Mouse (Mus musculus) midbrain, embryonic 13.5 days (tissue): ENCODE results near the gene Atp6v1g1. TPM values are rescaled to one million over a fixed set of nuclear protein-coding genes. Genes with fewer than 3 reads are reported as not detected.

Experiments
- ATAC-seq: fragments of 200-750 bp; cut with Nextera tagmentation; 2 replicates; pipeline ENCODE4 v1.8.0; 2017; ENCODE audit warnings: mild to moderate bottlenecking, moderate TSS enrichment, moderate library complexity
- H3K27ac ChIP-seq: fragments of 300-500 bp; sonication (generic); 2 replicates; pipeline ENCODE4 v1.5.1; 2015; ENCODE audit warnings: inconsistent platforms, mild to moderate bottlenecking, moderate library complexity
- H3K27me3 ChIP-seq: fragments of 300-500 bp; sonication (generic); 2 replicates; pipeline ENCODE4 v1.6.1; 2015; ENCODE audit warnings: mild to moderate bottlenecking, inconsistent platforms
- H3K36me3 ChIP-seq: fragments of 300-500 bp; sonication (generic); 2 replicates; pipeline ENCODE4 v1.6.1; 2015; ENCODE audit warnings: mild to moderate bottlenecking, inconsistent platforms
- H3K4me1 ChIP-seq: fragments of 300-500 bp; sonication (generic); replicated peaks from 2 replicates; pipeline ENCODE4 v1.6.1; 2015; ENCODE audit warnings: inconsistent platforms
- H3K4me2 ChIP-seq: fragments of 300-500 bp; sonication (generic); replicated peaks from 2 replicates; pipeline ENCODE4 v1.6.1; 2015; ENCODE audit warnings: moderate library complexity, mild to moderate bottlenecking, inconsistent platforms
- H3K4me3 ChIP-seq: fragments of 300-500 bp; sonication (generic); replicated peaks from 2 replicates; pipeline ENCODE4 v1.5.1; 2015; ENCODE audit warnings: mild to moderate bottlenecking, inconsistent platforms
- H3K9ac ChIP-seq: fragments of 300-500 bp; sonication (generic); replicated peaks from 2 replicates; pipeline ENCODE4 v1.6.1; 2015; ENCODE audit warnings: mild to moderate bottlenecking, inconsistent platforms
- H3K9me3 ChIP-seq: fragments of 300-500 bp; sonication (generic); 2 replicates; pipeline ENCODE4 v1.6.1; 2016; ENCODE audit warnings: mild to moderate bottlenecking, inconsistent platforms
- WGBS: fragments of 180-500 bp; shearing (Covaris S2); methylation state at CpG from one replicate; pipeline ENCODE4 v1.1.7; 2015; 5-methylcytosine and 5-hydroxymethylcytosine counted together
- polyA plus RNA-seq: library from polyadenylated mRNA; unstranded; fragments of >200 nt; fragmentation: Nextera tagmentation; extraction: Ambion mirVana; gene quantifications from 2 replicates; pipeline ENCODE4 v1.2.1, GENCODE M21; 2015

Atp6v1g1 gene
- polyA plus RNA-seq, 1 experiment from 2014 or later: 461 TPM

- Histone ChIP-seq H3K36me3 (no peaks in the 10 kb centered on the region), H3K4me1 (no peaks in the 10 kb centered on the region), H3K9ac (no peak overlapping the region), H3K9me3 (no peaks in the 10 kb centered on the region), H3K4me3 (no peak overlapping the region), H3K4me2 (no peak overlapping the region), H3K27me3 (no peaks in the 10 kb centered on the region), H3K27ac (no peak overlapping the region)
- 89% methylated on average over 5 of the region's 5 CpGs for WGBS
- ATAC-seq: no peak
These were observed 29.6 kb upstream of the Atp6v1g1 start for GRCm38 (mm10) chr4:63515021-63515420.

- Histone ChIP-seq H3K27ac (no peak overlapping the region), H3K9me3 (no peaks in the 10 kb centered on the region), H3K4me3 (no peak overlapping the region), H3K4me1 (no peaks in the 10 kb centered on the region), H3K4me2 (no peak overlapping the region), H3K27me3 (no peaks in the 10 kb centered on the region), H3K9ac (no peak overlapping the region), H3K36me3 (no peaks in the 10 kb centered on the region)
- no peak for ATAC-seq
- 84% methylated on average over 2 of the region's 2 CpGs for whole genome bisulfite sequencing
These were observed 22.7 kb upstream of the Atp6v1g1 start for GRCm38 (mm10) chr4:63521813-63522419.

- WGBS: 67% methylated on average over 8 of the region's 8 CpGs
These were observed 19.1 kb upstream of the Atp6v1g1 start for GRCm38 (mm10) chr4:63525514-63525913.

GRCm38 (mm10) chr4:63528946-63529345, 15.6 kb upstream of the Atp6v1g1 start:
- 0 out of 2 replicates have a peak, but pooled peaks have one; percentile 40 for ATAC-seq
- Histone ChIP-seq H3K4me3 (no peak overlapping the region), H3K4me2 (no peak overlapping the region), H3K9me3 (no peaks in the 10 kb centered on the region), H3K4me1 (no peaks in the 10 kb centered on the region), H3K36me3 (no peaks in the 10 kb centered on the region), H3K27ac (no peak overlapping the region), H3K9ac (no peak overlapping the region), H3K27me3 (no peaks in the 10 kb centered on the region)
- WGBS: 77% methylated on average over 6 of the region's 6 CpGs

More at GRCm38 (mm10) chr4:63525514-63525913, 19.1 kb upstream of the Atp6v1g1 start:
- no peaks in the 10 kb centered on the region for H3K36me3 ChIP-seq
- H3K9ac ChIP-seq: no peak overlapping the region
- no peak for ATAC-seq
- no peaks in the 10 kb centered on the region for H3K4me1 ChIP-seq
- no peak overlapping the region for H3K4me3 ChIP-seq
- H3K4me2 ChIP-seq: no peak overlapping the region
- no peaks in the 10 kb centered on the region for H3K9me3 ChIP-seq
- H3K27me3 ChIP-seq: no peaks in the 10 kb centered on the region
- H3K27ac ChIP-seq: no peak overlapping the region

- ATAC-seq: no peak
These were observed 14.2 kb upstream of the Atp6v1g1 start for GRCm38 (mm10) chr4:63530409-63530808.

GRCm38 (mm10) chr4:63537602-63538001, 7.0 kb upstream of the Atp6v1g1 start:
- H3K27me3 ChIP-seq: no peaks in the 10 kb centered on the region
- no peak overlapping the region for H3K4me3 ChIP-seq
- H3K4me1 ChIP-seq: 0 out of 2 replicates have a peak, but pooled peaks cover 8% of the 10 kb centered on the region
- H3K36me3 ChIP-seq: no peaks in the 10 kb centered on the region
- 80% methylated on average over 4 of the region's 4 CpGs for WGBS
- no peak for ATAC-seq
- no peak overlapping the region for H3K27ac ChIP-seq
- H3K4me2 ChIP-seq: no peak overlapping the region
- no peaks in the 10 kb centered on the region for H3K9me3 ChIP-seq
- no peak overlapping the region for H3K9ac ChIP-seq

More at GRCm38 (mm10) chr4:63530409-63530808, 14.2 kb upstream of the Atp6v1g1 start:
- H3K4me1 ChIP-seq: no peaks in the 10 kb centered on the region
- H3K27me3 ChIP-seq: no peaks in the 10 kb centered on the region
- no peaks in the 10 kb centered on the region for H3K9me3 ChIP-seq
- H3K36me3 ChIP-seq: no peaks in the 10 kb centered on the region
- WGBS: 83% methylated on average over 7 of the region's 7 CpGs
- H3K9ac ChIP-seq: no peak overlapping the region
- H3K4me2 ChIP-seq: no peak overlapping the region
- no peak overlapping the region for H3K27ac ChIP-seq
- H3K4me3 ChIP-seq: no peak overlapping the region

GRCm38 (mm10) chr4:63542209-63542608, 2.4 kb upstream of the Atp6v1g1 start:
- H3K9me3 ChIP-seq: no peaks in the 10 kb centered on the region
- no peaks in the 10 kb centered on the region for H3K36me3 ChIP-seq
- peaks cover 32% of the 10 kb centered on the region for H3K4me1 ChIP-seq
- no peak for ATAC-seq
- 79% methylated on average over 2 of the region's 2 CpGs for WGBS
- H3K4me3 ChIP-seq: no peak overlapping the region
- no peaks in the 10 kb centered on the region for H3K27me3 ChIP-seq
- H3K27ac ChIP-seq: no peak overlapping the region
- H3K4me2 ChIP-seq: no peak overlapping the region
- no peak overlapping the region for H3K9ac ChIP-seq

- H3K27ac ChIP-seq: peak overlapping the region; percentile 82
- H3K27me3 ChIP-seq: no peaks in the 10 kb centered on the region
- H3K4me1 ChIP-seq: peaks cover 37% of the 10 kb centered on the region
- WGBS: 64% methylated on average over 10 of the region's 10 CpGs
- peak; percentile 75 for ATAC-seq
- peak overlapping the region; percentile 81 for H3K4me2 ChIP-seq
- H3K9ac ChIP-seq: no peak overlapping the region
- peaks cover 7% of the 10 kb centered on the region for H3K36me3 ChIP-seq
- H3K9me3 ChIP-seq: no peaks in the 10 kb centered on the region
- peak overlapping the region; percentile 78 for H3K4me3 ChIP-seq
These were observed 652 bp upstream of the Atp6v1g1 start for GRCm38 (mm10) chr4:63543746-63544493.

GRCm38 (mm10) chr4:63545231-63545958, 823 bp downstream of the Atp6v1g1 start:
- peaks cover 17% of the 10 kb centered on the region for H3K36me3 ChIP-seq
- peak overlapping the region; percentile 82 for H3K27ac ChIP-seq
- ATAC-seq: peak; percentile 1; the same call in 1 of the 2 replicates
- no peaks in the 10 kb centered on the region for H3K27me3 ChIP-seq
- H3K9ac ChIP-seq: peak overlapping the region; percentile 91
- H3K4me1 ChIP-seq: peaks cover 34% of the 10 kb centered on the region
- WGBS: 12% methylated on average over 26 of the region's 26 CpGs
- no peaks in the 10 kb centered on the region for H3K9me3 ChIP-seq
- H3K4me2 ChIP-seq: peak overlapping the region; percentile 81
- H3K4me3 ChIP-seq: peak overlapping the region; percentile 78

- Histone ChIP-seq H3K4me1 (peaks cover 34% of the 10 kb centered on the region), H3K27me3 (no peaks in the 10 kb centered on the region), H3K4me2 (peak overlapping the region; percentile 81), H3K36me3 (peaks cover 26% of the 10 kb centered on the region), H3K9me3 (no peaks in the 10 kb centered on the region), H3K9ac (peak overlapping the region; percentile 23; the same call in 1 of the 2 replicates), H3K4me3 (peak overlapping the region; percentile 78), H3K27ac (no peak overlapping the region)
- 82% methylated on average over 6 of the region's 6 CpGs for WGBS
- ATAC-seq: no peak
These were observed 2.0 kb downstream of the Atp6v1g1 start for GRCm38 (mm10) chr4:63546441-63547055.

- Histone ChIP-seq H3K4me3 (no peak overlapping the region), H3K27ac (no peak overlapping the region), H3K9me3 (no peaks in the 10 kb centered on the region), H3K4me2 (no peak overlapping the region), H3K27me3 (no peaks in the 10 kb centered on the region), H3K9ac (no peak overlapping the region), H3K4me1 (peaks cover 34% of the 10 kb centered on the region), H3K36me3 (peaks cover 39% of the 10 kb centered on the region)
- WGBS: 91% methylated on average over 1 of the region's 1 CpGs
- ATAC-seq: no peak
These were observed 3.2 kb downstream of the Atp6v1g1 start for GRCm38 (mm10) chr4:63547799-63548198.
